Comparison of ENCODE assay signal across 13 mouse cellular contexts in the genomic region with DNA sequence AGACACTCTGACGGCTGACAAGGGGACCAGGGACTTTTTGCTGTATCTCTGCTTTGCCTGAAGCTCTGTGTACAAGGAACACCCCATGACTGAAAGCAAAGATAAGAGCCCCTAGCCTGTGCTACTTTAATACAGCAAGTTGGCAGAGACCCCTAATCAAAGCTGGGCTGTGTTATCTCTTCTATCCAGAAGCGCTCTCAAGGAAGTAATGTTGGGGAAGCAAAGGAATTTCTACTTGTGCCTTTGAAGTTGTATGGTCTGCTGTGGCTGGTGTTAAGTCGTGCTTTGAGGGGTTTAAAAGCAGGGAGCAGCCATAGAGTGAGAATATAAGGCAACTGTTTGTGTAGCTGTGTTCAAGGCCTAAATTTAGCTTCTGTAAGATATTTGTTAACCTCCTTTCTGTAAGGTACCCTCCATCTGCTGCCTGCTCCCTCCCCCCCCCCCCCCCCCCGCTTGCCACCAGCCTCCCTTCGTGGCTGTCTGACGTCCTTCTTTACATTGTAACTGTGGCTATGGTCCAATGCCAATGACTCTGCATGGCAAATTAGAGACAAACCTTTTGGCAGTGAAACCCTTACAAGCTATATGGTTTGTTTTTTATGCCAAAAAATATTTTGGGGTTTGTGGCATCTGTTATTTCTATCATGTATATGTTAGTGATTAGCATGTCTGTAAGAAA.
DNase-seq lines count a peak whose midpoint lies in the region; ATAC-seq and TF ChIP-seq lines count a peak whose summit lies in the region.
"Had no signal": no experiment of that assay in that cellular context is flagged by ENCODE, and none has a peak within 500 bp of the region (broad histone marks: within the 10 kb centered on the region; RNA-seq: fewer than 3 reads in every experiment).

No protein-coding gene starts in this region.

- no peaks in the 10 kb centered on the region for H3K27me3 ChIP-seq in heart, embryonic 10.5 days (ENCODE audit: insufficient read depth, poor library complexity, severe bottlenecking)
- no peaks in the 10 kb centered on the region for H3K27me3 ChIP-seq in neural tube, embryonic 14.5 days (ENCODE audit: control insufficient read depth, insufficient read depth, low read length)
- H3K27me3 ChIP-seq in neural tube, embryonic 15.5 days (replicated peaks): no peaks in the 10 kb centered on the region
- H3K27me3 ChIP-seq in liver, embryonic 11.5 days (replicated peaks; ENCODE audit: control insufficient read depth, insufficient read depth, low read length): no peaks in the 10 kb centered on the region
- H3K27me3 ChIP-seq in midbrain, embryonic 16.5 days (ENCODE audit: control insufficient read depth, insufficient read depth, low read depth, low read length): no peaks in the 10 kb centered on the region
- H3K27me3 ChIP-seq: limb, embryonic 15.5 days had no signal

- DNase-seq in heart, embryonic 10.5 days (ENCODE audit: low spot score): no peak
- DNase-seq in heart, postnatal 36 days: no peak
- DNase-seq in liver, embryonic 11.5 days (ENCODE audit: low spot score): peak; percentile 37
- no peak for DNase-seq in layer of hippocampus, adult 2 months (ENCODE audit: low spot score in 2 of 2)
- DNase-seq in adrenal gland, adult 8-10 months: no peak
- DNase-seq: B cell, adult 2 months; gastrocnemius, postnatal 14 days; kidney, adult 2 months; right cerebral cortex, postnatal 14 days had no signal

- 9% methylated on average over 5 of the region's 6 CpGs for WGBS in heart, embryonic 10.5 days
- 39% methylated on average over 6 of the region's 6 CpGs for WGBS in neural tube, embryonic 14.5 days
- WGBS in neural tube, embryonic 15.5 days: 40% methylated on average over 5 of the region's 6 CpGs
- WGBS in liver, embryonic 11.5 days: 5% methylated on average over 6 of the region's 6 CpGs
- WGBS in midbrain, embryonic 16.5 days: 12% methylated on average over 6 of the region's 6 CpGs

- peak; percentile 45; the same call in 1 of the 2 replicates for ATAC-seq in neural tube, embryonic 14.5 days (ENCODE audit: low read depth)
- ATAC-seq in neural tube, embryonic 15.5 days (ENCODE audit: low FRiP score): no peak
- peak; percentile 96 for ATAC-seq in liver, embryonic 11.5 days (replicated peaks; ENCODE audit: low FRiP score)
- ATAC-seq in midbrain, embryonic 16.5 days: peak; percentile 76

- H3K9ac ChIP-seq in neural tube, embryonic 14.5 days (replicated peaks; ENCODE audit: low read depth, low read length): no peak overlapping the region
- no peak overlapping the region for H3K9ac ChIP-seq in neural tube, embryonic 15.5 days (replicated peaks)
- H3K9ac ChIP-seq in liver, embryonic 11.5 days (ENCODE audit: low read depth, low read length): no peak overlapping the region
- no peak overlapping the region for H3K9ac ChIP-seq in midbrain, embryonic 16.5 days (ENCODE audit: low read depth, low read length)
- H3K9ac ChIP-seq: limb, embryonic 15.5 days had no signal

- no peak overlapping the region for H3K4me3 ChIP-seq in heart, embryonic 10.5 days
- H3K4me3 ChIP-seq in neural tube, embryonic 14.5 days (ENCODE audit: low read depth, low read length): no peak overlapping the region
- no peak overlapping the region for H3K4me3 ChIP-seq in neural tube, embryonic 15.5 days (replicated peaks)
- no peak overlapping the region for H3K4me3 ChIP-seq in liver, embryonic 11.5 days (ENCODE audit: low read depth, low read length)
- H3K4me3 ChIP-seq in midbrain, embryonic 16.5 days (ENCODE audit: low read depth, low read length): no peak overlapping the region
- no peak overlapping the region for H3K4me3 ChIP-seq in layer of hippocampus, adult 2 months
- H3K4me3 ChIP-seq: limb, embryonic 15.5 days had no signal

- H3K4me1 ChIP-seq in heart, embryonic 10.5 days: peaks cover 32% of the 10 kb centered on the region
- H3K4me1 ChIP-seq in neural tube, embryonic 14.5 days (ENCODE audit: control insufficient read depth, insufficient read depth, low read length): peaks cover 3% of the 10 kb centered on the region; the same call in 1 of the 2 replicates
- peaks cover 25% of the 10 kb centered on the region for H3K4me1 ChIP-seq in neural tube, embryonic 15.5 days
- H3K4me1 ChIP-seq in liver, embryonic 11.5 days (replicated peaks; ENCODE audit: control insufficient read depth, insufficient read depth, low read length): peaks cover 18% of the 10 kb centered on the region
- H3K4me1 ChIP-seq in midbrain, embryonic 16.5 days (ENCODE audit: control insufficient read depth, insufficient read depth, low read length): peaks cover 19% of the 10 kb centered on the region

- no peak overlapping the region for H3K4me2 ChIP-seq in neural tube, embryonic 14.5 days (ENCODE audit: low read depth, low read length)
- H3K4me2 ChIP-seq in neural tube, embryonic 15.5 days: no peak overlapping the region
- H3K4me2 ChIP-seq in liver, embryonic 11.5 days: peak overlapping the region; percentile 35
- no peak overlapping the region for H3K4me2 ChIP-seq in midbrain, embryonic 16.5 days (ENCODE audit: low read length)
- H3K4me2 ChIP-seq: limb, embryonic 15.5 days had no signal

- no peaks in the 10 kb centered on the region for H3K36me3 ChIP-seq in heart, embryonic 10.5 days
- no peaks in the 10 kb centered on the region for H3K36me3 ChIP-seq in neural tube, embryonic 14.5 days (ENCODE audit: control insufficient read depth, insufficient read depth, low read length)
- no peaks in the 10 kb centered on the region for H3K36me3 ChIP-seq in neural tube, embryonic 15.5 days
- H3K36me3 ChIP-seq in liver, embryonic 11.5 days (ENCODE audit: control insufficient read depth, insufficient read depth, low read length): no peaks in the 10 kb centered on the region
- H3K36me3 ChIP-seq in midbrain, embryonic 16.5 days (ENCODE audit: control insufficient read depth, insufficient read depth, low read length): no peaks in the 10 kb centered on the region
- H3K36me3 ChIP-seq: limb, embryonic 15.5 days had no signal

- 0 out of 2 replicates have a peak overlapping the region, but pooled peaks have one; percentile 22 for H3K27ac ChIP-seq in heart, embryonic 10.5 days
- no peak overlapping the region for H3K27ac ChIP-seq in neural tube, embryonic 14.5 days (ENCODE audit: low read depth, low read length)
- H3K27ac ChIP-seq in neural tube, embryonic 15.5 days (replicated peaks): no peak overlapping the region
- no peak overlapping the region for H3K27ac ChIP-seq in liver, embryonic 11.5 days (ENCODE audit: low read depth, low read length)
- no peak overlapping the region; the same call in 1 of the 2 replicates for H3K27ac ChIP-seq in midbrain, embryonic 16.5 days (ENCODE audit: low read length)
- no peak overlapping the region for H3K27ac ChIP-seq in layer of hippocampus, adult 2 months
- H3K27ac ChIP-seq: limb, embryonic 15.5 days had no signal

- no peaks in the 10 kb centered on the region for H3K9me3 ChIP-seq in heart, embryonic 10.5 days
- H3K9me3 ChIP-seq in neural tube, embryonic 14.5 days (ENCODE audit: control insufficient read depth, low read length): no peaks in the 10 kb centered on the region
- no peaks in the 10 kb centered on the region for H3K9me3 ChIP-seq in neural tube, embryonic 15.5 days (replicated peaks)
- H3K9me3 ChIP-seq in liver, embryonic 11.5 days (ENCODE audit: control insufficient read depth, low read length): no peaks in the 10 kb centered on the region
- H3K9me3 ChIP-seq in midbrain, embryonic 16.5 days (replicated peaks; ENCODE audit: control insufficient read depth, low read length, poor library complexity, severe bottlenecking): no peaks in the 10 kb centered on the region
- H3K9me3 ChIP-seq: limb, embryonic 15.5 days had no signal

- no peak for TF ChIP-seq CTCF in layer of hippocampus, adult 2 months (conservative IDR thresholded peaks at IDR 0.05)

- intact Hi-C loops in heart, postnatal 36 days (cut with DNase I): no loop called here
